Mouse (Mus musculus) cortical plate, adult 2 months (tissue): Measurements from ENCODE around the gene Calcoco1.

Experiments used
- CTCF ChIP-seq: fragments of 200-500 bp; IDR thresholded peaks from 2 replicates; pipeline ENCODE4 v1.5.1; 2011; ENCODE audit warnings: mild to moderate bottlenecking, control low read depth, low read length; ENCODE audit not compliant: insufficient read depth; ENCODE audit errors: extremely low read depth
- POLR2A ChIP-seq: fragments of 200-500 bp; IDR thresholded peaks from 2 replicates; pipeline ENCODE4 v1.6.1; 2011; ENCODE audit warnings: mild to moderate bottlenecking, low read length, control low read depth; ENCODE audit not compliant: insufficient read depth; ENCODE audit errors: extremely low read depth

- TF ChIP-seq CTCF (no peak), POLR2A (no peak)
Observed at GRCm38 (mm10) chr15:102663825-102664224, 58.2 kb downstream of the Calcoco1 start.
